Mouse (Mus musculus): ENCODE results near the gene Pnpo. TPM values are rescaled to one million over a fixed set of nuclear protein-coding genes. Genes with fewer than 3 reads are reported as not detected.

Pnpo gene
- polyA plus RNA-seq, 1 experiment from 2014 or later = 57.1 TPM

- DNase-seq (ENCODE audit: low spot score) (no peak), ATAC-seq (ENCODE audit: low FRiP score, low TSS enrichment) (no peak)
- H3K4me2 ChIP-seq (replicated peaks; ENCODE audit: low read depth) = no peak overlapping the region
- H3K27ac ChIP-seq (replicated peaks) = no peak overlapping the region
- no peaks in the 10 kb centered on the region for H3K4me1 ChIP-seq (replicated peaks; ENCODE audit: control insufficient read depth, insufficient read depth)
- H3K9ac ChIP-seq (ENCODE audit: low read length) = no peak overlapping the region
- 89% methylated on average over 10 of the region's 10 CpGs for WGBS
- H3K4me3 ChIP-seq (ENCODE audit: low read depth, low read length) = no peak overlapping the region
- TF ChIP-seq CTCF (IDR thresholded peaks at IDR 0.05; ENCODE audit: low read depth) (no peak), EP300 (optimal IDR thresholded peaks at IDR 0.05) (no peak)
- H3K9me3 ChIP-seq (ENCODE audit: control insufficient read depth, low read length) = no peaks in the 10 kb centered on the region
- peaks cover 44% of the 10 kb centered on the region for H3K36me3 ChIP-seq (ENCODE audit: control insufficient read depth, insufficient read depth, low read length)
- H3K27me3 ChIP-seq (ENCODE audit: control insufficient read depth, insufficient read depth, low read length) = no peaks in the 10 kb centered on the region
These were observed 13.4 kb upstream of the Pnpo start for GRCm38 (mm10) chr11:96957061-96957805.

GRCm38 (mm10) chr11:96956009-96956724 lies 12.4 kb upstream of the Pnpo start:
- WGBS = 46% methylated on average over 20 of the region's 20 CpGs
- Histone ChIP-seq H3K9ac (ENCODE audit: low read length) (no peak overlapping the region), H3K27ac (replicated peaks) (no peak overlapping the region), H3K36me3 (ENCODE audit: control insufficient read depth, insufficient read depth, low read length) (peaks cover 41% of the 10 kb centered on the region), H3K4me3 (ENCODE audit: low read depth, low read length) (no peak overlapping the region), H3K27me3 (ENCODE audit: control insufficient read depth, insufficient read depth, low read length) (no peaks in the 10 kb centered on the region), H3K4me1 (replicated peaks; ENCODE audit: control insufficient read depth, insufficient read depth) (no peaks in the 10 kb centered on the region), H3K4me2 (replicated peaks; ENCODE audit: low read depth) (no peak overlapping the region), H3K9me3 (ENCODE audit: control insufficient read depth, low read length) (no peaks in the 10 kb centered on the region)
- TF ChIP-seq CTCF (IDR thresholded peaks at IDR 0.05; ENCODE audit: low read depth) = peak; percentile 69
- TF ChIP-seq EP300 (optimal IDR thresholded peaks at IDR 0.05) = no peak
- ATAC-seq (ENCODE audit: low FRiP score, low TSS enrichment) (peak; percentile 50), DNase-seq (ENCODE audit: low spot score) (peak; percentile 70)

GRCm38 (mm10) chr11:96955094-96955493 lies 11.3 kb upstream of the Pnpo start:
- Histone ChIP-seq H3K4me3 (ENCODE audit: low read depth, low read length) (no peak overlapping the region), H3K27me3 (ENCODE audit: control insufficient read depth, insufficient read depth, low read length) (no peaks in the 10 kb centered on the region), H3K27ac (replicated peaks) (peak overlapping the region; percentile 67), H3K9ac (ENCODE audit: low read length) (no peak overlapping the region), H3K9me3 (ENCODE audit: control insufficient read depth, low read length) (no peaks in the 10 kb centered on the region), H3K4me1 (replicated peaks; ENCODE audit: control insufficient read depth, insufficient read depth) (no peaks in the 10 kb centered on the region), H3K4me2 (replicated peaks; ENCODE audit: low read depth) (no peak overlapping the region), H3K36me3 (ENCODE audit: control insufficient read depth, insufficient read depth, low read length) (peaks cover 37% of the 10 kb centered on the region)
- DNase-seq (ENCODE audit: low spot score) (peak; percentile 69), ATAC-seq (ENCODE audit: low FRiP score, low TSS enrichment) (peak; percentile 77)
- TF ChIP-seq CTCF (IDR thresholded peaks at IDR 0.05; ENCODE audit: low read depth) (no peak), EP300 (optimal IDR thresholded peaks at IDR 0.05) (no peak)
- 59% methylated on average over 4 of the region's 4 CpGs for WGBS

- ATAC-seq (ENCODE audit: low FRiP score, low TSS enrichment) (no peak), DNase-seq (ENCODE audit: low spot score) (no peak)
- Histone ChIP-seq H3K4me3 (ENCODE audit: low read depth, low read length) (no peak overlapping the region), H3K27ac (replicated peaks) (no peak overlapping the region), H3K36me3 (ENCODE audit: control insufficient read depth, insufficient read depth, low read length) (peaks cover 28% of the 10 kb centered on the region), H3K4me2 (replicated peaks; ENCODE audit: low read depth) (no peak overlapping the region), H3K27me3 (ENCODE audit: control insufficient read depth, insufficient read depth, low read length) (no peaks in the 10 kb centered on the region), H3K4me1 (replicated peaks; ENCODE audit: control insufficient read depth, insufficient read depth) (no peaks in the 10 kb centered on the region), H3K9me3 (ENCODE audit: control insufficient read depth, low read length) (no peaks in the 10 kb centered on the region), H3K9ac (ENCODE audit: low read length) (no peak overlapping the region)
- WGBS = 68% methylated on average over 6 of the region's 6 CpGs
- TF ChIP-seq EP300 (optimal IDR thresholded peaks at IDR 0.05) (no peak), CTCF (IDR thresholded peaks at IDR 0.05; ENCODE audit: low read depth) (no peak)
These were observed 9.1 kb upstream of the Pnpo start for GRCm38 (mm10) chr11:96952896-96953295.

- no peak for ATAC-seq (ENCODE audit: low FRiP score, low TSS enrichment)
- Histone ChIP-seq H3K27ac (replicated peaks) (no peak overlapping the region), H3K4me3 (ENCODE audit: low read depth, low read length) (no peak overlapping the region), H3K9ac (ENCODE audit: low read length) (no peak overlapping the region), H3K36me3 (ENCODE audit: control insufficient read depth, insufficient read depth, low read length) (peaks cover 25% of the 10 kb centered on the region), H3K9me3 (ENCODE audit: control insufficient read depth, low read length) (no peaks in the 10 kb centered on the region), H3K4me2 (replicated peaks; ENCODE audit: low read depth) (no peak overlapping the region), H3K4me1 (replicated peaks; ENCODE audit: control insufficient read depth, insufficient read depth) (no peaks in the 10 kb centered on the region), H3K27me3 (ENCODE audit: control insufficient read depth, insufficient read depth, low read length) (no peaks in the 10 kb centered on the region)
- WGBS = 78% methylated on average over 10 of the region's 10 CpGs
- DNase-seq (ENCODE audit: low spot score) = no peak
- no peak for TF ChIP-seq EP300 (optimal IDR thresholded peaks at IDR 0.05)
- no peak for TF ChIP-seq CTCF (IDR thresholded peaks at IDR 0.05; ENCODE audit: low read depth)
These were observed 8.6 kb upstream of the Pnpo start for GRCm38 (mm10) chr11:96952426-96952825.

GRCm38 (mm10) chr11:96950767-96951166 lies 7.0 kb upstream of the Pnpo start:
- Histone ChIP-seq H3K36me3 (ENCODE audit: control insufficient read depth, insufficient read depth, low read length) (peaks cover 18% of the 10 kb centered on the region), H3K9me3 (ENCODE audit: control insufficient read depth, low read length) (no peaks in the 10 kb centered on the region), H3K27ac (replicated peaks) (no peak overlapping the region), H3K4me1 (replicated peaks; ENCODE audit: control insufficient read depth, insufficient read depth) (no peaks in the 10 kb centered on the region), H3K27me3 (ENCODE audit: control insufficient read depth, insufficient read depth, low read length) (no peaks in the 10 kb centered on the region), H3K9ac (ENCODE audit: low read length) (no peak overlapping the region), H3K4me3 (ENCODE audit: low read depth, low read length) (no peak overlapping the region), H3K4me2 (replicated peaks; ENCODE audit: low read depth) (no peak overlapping the region)
- TF ChIP-seq EP300 (optimal IDR thresholded peaks at IDR 0.05) (no peak), CTCF (IDR thresholded peaks at IDR 0.05; ENCODE audit: low read depth) (peak; percentile 53)
- 96% methylated on average over 3 of the region's 3 CpGs for WGBS
- DNase-seq (ENCODE audit: low spot score) = no peak
- no peak for ATAC-seq (ENCODE audit: low FRiP score, low TSS enrichment)

All from stomach, postnatal 0 days (tissue).